Mouse (Mus musculus) cerebellum, postnatal 14 days (tissue): ENCODE data around the gene Rassf10.
"Not testable (repeated sequence)": the region's sequence is repeated elsewhere in the genome, so short reads cannot be mapped to it uniquely, and the experiment has no call there.

ENCODE experiments used
- DNase-seq, 2 experiments: peaks; one replicate each; pipeline ENCODE4 v3.0.0; 2021; ENCODE audit warnings: mixed read lengths in 2 of 2

Rassf10 gene

DNA sequence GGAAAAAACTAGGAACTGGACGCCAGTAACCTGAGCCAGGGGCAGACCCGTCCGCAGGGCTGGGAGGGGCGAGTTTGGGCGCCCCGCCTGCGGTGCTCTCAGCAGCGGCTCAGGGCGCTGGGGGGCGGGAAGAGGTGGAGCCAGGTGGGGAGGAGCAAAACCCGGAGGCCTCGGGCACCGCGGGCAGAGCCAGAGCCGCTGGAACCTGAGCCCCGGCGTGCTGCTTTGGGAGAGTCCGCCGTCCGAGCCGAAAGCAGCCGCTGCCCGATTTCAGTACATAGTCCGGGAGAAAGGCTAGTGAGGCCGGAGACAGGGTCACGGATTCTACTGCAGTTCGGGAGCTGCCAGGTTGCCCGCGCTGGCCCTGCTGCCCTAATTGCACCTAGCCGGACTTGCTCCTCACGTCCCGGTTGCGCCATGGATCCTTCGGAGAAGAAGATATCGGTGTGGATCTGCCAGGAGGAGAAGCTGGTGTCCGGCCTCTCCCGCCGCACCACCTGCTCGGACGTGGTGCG is at the start of gene Rassf10:
TSS of gene Rassf10 (plus strand) at position 186 of the 515 bp plus-strand sequence.
- DNase-seq = peak; percentile 32 to 34

DNA sequence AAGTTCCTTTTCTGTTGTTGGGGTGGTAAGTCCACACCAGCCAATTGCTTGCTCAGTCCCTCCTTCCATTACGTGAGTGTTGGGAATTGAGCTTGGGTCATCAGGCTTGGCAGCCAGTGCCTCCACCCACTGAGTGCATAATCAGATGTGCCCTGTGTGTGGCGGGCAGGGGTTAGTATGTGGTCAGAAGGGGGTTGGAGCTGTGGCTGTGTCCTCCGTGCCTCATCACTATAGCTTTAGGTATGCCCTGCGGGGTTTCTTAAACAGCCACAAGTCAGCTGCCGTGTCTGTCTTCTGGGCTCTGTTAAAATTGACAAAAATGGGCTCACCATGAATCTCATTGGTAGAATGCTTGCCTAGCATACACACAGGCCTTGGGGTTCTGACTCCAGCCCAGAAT is 46.9 kb upstream of the Rassf10 start:
- DNase-seq = no peak

DNA sequence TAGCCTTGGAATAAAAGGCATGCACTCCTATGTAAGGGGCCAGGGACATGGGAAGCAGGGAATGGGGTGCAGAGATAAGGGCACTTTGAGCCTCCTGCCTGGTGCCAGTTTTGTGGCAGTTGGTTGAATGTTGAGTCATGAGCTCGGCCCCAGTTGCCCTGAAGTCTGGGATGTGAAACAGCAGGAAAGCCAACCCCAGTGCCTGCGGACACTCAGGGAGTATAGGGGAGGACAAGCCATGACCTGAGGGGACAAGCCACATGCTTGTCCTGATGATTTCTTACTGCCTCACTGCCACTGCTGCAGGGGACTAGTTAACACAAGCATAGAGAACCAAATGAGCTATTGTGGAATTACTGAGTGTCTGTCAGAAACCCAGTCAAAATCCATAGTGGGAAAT is 46.3 kb upstream of the Rassf10 start:
- DNase-seq = no peak

DNA sequence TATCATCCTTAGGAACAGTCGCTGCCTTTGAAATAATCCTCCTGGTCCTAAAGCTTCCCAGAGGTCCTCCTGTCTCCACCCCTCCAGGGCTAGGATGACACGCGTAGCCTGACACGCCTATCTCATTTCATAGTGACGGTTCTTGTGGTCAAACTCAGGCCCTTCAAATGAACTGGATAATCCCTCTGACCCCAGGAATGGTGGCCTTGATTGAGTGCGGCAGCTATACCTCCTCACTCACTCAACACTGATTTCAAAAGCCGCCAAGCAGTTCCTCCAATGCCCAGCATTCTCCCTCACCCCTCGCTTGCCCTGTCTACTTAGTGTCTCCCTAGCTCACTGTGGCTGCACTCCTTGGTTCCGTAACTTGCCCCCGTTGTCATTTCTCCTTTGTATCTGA is 44.6 kb upstream of the Rassf10 start:
- DNase-seq = no peak

DNA sequence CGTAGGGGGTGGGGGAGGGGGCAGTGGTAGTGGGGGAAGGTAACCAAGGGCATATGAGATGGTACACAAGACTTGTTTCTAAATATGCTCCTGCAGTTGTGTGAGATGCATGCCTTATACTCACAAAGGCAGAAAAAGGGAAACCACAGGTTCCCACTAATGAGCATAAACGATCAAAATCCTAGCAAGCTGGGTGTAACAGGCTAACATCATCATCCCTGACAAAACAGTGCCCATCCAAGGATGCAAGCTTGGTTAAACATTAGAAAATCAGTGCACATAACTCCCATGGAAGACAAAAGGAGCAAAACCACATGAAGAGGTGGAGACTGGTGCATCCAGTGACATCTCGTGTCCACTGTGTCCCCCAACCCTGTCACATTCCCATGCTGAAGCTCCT is 40.8 kb upstream of the Rassf10 start:
- no peak for DNase-seq

DNA sequence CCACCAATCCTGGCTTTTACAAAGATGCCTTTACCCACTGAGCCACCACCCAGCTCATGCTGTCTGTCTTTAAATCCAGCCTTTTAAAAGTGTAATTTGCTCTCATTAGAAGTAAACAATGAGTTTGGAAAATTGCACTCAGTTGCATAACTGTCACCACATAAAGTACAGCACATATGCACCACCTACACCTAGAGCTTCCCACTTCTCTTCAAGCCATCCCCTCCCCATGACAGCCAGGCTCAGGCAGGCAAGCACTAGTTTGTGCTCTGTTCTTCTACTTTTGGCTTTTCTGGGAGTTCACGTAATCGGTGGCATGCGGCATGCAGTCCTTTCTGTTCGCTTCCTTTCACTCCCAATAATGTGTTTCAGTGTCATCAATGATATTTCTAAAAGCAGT is 38.2 kb upstream of the Rassf10 start:
- no peak for DNase-seq

DNA sequence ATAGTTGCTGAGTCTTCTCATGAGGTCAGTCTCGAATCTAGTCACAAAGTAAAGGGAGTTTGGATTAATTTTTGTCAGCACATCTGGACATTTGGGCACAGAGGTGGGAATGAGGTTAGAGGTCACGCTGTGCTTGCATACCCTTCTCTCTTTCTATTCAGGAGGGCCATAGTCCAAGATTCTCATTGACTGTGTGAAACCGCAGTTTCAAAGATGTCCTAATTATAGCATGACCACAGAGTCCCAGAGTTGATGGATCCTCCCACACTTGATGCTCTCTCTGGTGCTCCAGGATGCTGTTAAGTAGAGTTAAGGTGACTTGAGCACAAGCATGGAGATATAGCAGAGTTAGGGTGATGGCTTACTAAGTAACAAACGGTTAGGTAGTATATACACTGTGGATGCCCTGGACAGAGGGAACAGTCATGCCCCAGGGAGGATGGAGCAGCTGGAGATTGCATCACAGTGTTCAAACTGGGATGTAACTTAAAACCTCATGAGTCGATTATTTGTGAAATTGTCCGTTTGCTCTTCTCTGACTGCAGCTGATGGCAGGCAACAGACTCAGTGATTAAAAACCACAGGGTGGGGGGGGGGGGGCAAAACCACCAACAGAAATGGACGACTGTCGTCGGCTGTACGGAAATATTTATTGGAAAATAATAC is 36.0 kb upstream of the Rassf10 start:
- DNase-seq = no peak

DNA sequence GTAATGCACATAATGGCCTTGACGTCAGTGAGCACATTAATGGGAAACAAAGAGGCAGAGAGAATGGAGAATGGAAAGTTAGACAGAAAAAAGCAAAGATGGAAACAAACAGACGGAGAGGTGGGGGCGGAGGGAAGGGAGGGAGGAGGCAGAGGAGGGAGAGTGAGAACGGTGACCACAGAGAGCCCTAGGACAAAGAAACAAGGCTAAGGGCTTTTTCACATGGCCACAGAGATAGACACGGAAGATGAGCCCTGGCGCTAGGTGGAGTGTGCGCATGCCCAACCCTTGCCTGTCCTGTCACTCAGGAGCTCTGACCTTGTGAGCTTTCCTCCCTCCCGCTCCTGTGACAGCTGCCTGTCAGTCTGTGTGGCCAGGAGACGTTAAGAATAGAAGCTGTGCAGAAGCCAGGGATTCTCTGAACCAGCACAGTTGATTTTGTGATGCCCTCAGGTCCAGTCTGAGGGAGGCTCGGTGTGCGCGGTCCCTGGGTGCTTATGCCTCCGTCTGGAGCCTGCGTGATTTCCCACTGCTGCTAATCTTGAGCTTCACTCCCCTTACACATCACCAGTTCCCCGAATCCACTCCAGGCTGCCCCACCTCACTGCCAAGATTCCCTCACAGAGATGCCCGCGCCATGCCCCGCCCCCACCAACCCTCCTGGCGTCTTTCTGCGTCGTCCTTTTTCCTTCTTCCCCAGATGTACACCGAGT is 35.3 kb upstream of the Rassf10 start:
- peak; percentile 75 to 76 for DNase-seq

DNA sequence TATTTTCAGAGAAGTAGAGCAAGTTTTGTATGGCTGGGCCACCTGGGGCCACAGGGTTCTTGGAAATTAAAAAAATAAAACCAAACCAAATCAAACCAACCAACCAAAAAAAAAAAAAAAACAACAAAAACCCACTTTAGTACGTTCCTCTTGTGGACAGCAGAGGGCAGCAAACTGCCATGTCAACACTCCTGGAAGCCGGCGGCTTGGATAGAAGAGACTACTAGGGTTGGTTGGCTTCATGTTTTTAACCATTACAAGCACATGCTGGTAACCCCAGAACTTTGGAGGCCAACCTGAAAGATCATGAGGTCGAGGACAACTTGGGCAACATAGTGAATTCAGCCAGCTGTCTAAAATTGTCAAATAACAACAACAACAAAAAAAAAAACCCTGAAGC is 33.9 kb upstream of the Rassf10 start:
- DNase-seq = peak; percentile 82

DNA sequence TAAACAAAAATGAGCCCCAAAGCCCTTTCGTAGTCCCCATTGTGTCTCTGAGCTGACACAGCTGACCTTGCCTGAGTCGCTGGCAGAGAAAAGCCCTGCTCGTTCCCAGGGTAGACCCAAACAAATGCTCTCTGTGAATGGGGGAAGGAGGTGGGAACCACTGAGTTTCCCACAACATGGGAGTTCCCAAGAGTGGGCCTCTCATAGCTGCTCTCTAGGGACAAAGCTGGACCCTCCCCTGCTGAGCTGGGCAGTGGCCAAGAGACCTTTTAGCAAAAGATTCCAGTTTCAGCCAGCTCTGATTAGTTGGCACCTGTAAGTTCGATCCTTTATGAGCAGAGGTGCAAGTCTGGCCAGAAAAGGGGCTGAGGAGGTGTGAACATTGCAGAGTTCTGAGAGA is 31.0 kb upstream of the Rassf10 start:
- peak in 1 of 2 experiments; percentile 13 for DNase-seq

DNA sequence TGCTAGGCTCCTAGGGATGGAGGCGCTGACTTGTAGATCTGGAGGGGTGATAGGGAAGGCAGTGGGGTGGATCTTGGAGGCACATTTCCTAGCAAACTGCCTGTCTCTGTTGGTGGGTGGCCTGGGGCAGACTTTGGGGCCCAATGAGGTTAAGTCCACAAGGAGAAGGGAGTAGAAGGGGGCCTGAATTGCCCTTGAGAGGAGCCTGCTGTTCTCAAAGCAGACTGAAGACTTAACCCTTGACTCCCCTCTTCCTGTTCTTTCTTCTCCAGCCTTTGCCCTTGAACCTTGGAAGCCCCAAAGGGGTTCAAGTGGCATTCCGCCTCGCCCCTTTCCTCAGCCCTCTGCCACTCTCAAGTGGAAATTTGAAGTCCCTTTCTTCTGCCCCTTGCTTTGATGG is 30.1 kb upstream of the Rassf10 start:
- no peak for DNase-seq

DNA sequence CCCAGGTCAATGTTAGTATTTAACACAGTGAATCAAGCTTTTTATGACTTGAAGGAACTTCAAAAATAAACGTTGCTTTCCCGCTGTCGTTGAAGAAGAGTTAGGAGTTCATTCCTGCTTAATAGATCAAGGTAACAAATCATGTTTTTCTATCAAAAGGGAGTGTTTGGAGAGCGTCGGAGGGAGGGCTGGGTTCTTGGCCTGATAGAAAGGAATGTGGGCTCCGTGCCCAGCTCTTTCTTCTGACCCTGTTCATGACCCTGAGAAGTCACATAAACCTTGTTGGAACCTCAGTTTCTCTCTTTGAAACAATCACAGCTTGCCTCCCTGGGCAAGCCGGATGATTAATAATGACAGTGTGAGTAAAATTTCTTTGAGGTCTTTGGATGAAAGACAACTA is 23.1 kb upstream of the Rassf10 start:
- no peak for DNase-seq

DNA sequence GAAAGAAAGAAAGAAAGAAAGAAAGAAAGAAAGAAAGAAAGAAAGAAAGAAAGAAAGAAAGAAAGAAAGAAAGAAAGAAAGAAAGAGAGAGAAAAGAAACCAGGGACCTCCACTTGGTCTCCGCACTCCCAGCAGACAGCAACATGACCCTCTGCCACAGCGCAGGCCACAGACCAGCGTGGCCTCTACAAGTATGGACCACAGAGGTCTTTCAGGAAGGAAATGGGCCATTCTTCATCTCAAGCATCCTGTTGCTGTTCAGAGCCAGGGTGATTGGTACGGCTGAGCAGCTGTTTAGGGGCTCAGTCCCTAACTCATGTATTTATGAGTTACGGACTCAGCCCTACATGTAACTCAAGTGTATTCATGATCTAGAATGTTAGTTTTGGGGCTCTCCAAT is 17.9 kb upstream of the Rassf10 start:
- not testable (repeated sequence) for DNase-seq

DNA sequence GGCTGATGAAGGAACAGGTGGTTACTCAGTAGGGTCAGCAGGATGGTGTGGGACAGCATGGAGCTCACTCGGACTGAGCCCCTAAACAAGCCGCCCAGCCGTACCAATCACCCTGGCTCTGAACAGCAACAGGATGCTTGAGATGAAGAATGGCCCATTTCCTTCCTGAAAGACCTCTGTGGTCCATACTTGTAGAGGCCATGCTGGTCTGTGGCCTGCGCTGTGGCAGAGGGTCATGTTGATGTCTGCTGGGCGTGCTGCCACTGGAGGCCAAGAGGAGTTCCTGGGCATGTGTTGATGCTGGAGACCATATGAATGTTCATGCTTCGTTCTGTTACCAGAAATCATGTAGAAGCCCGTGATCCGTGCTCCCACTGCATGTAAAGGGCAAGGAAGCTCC is 16.7 kb upstream of the Rassf10 start:
- no peak for DNase-seq

DNA sequence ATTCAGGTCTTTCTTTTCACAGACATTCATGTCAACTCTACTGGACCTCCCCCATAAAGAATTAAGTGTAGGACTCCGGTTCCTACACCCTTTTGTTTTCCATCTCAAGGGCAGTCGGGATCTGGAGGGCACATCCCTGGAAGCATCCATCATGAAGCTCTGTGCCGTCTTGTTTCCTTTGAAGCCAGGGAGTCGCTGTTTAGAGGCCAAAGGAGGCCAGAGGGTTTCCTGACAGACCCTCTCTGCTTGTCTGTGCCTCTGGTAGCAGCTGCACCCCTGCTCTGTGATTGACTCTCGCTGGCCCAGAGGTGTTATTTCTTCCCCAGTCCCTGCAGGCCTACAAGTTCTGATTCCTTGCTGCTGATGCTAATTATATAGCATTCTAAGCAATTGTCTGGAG is 14.8 kb upstream of the Rassf10 start:
- DNase-seq = no peak

DNA sequence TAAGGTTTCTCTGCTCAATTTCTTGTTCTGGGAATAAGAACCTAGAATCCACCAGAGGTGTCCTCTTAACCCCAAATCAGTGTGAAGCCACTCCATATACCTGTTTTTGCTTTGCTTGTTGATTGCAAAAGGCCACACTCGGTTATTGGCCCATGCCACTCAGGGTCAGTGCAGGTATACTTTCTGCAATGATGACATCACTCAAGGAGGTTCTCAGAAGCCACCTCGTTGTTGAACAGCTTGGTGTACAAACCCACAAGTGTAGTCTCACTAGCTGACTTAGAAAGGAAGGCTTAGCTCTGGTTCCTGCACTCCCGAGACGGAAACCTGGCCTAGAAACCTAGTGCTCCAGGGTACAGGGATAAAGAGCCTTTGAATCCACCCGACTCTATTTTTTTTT is 11.2 kb upstream of the Rassf10 start:
- no peak for DNase-seq

DNA sequence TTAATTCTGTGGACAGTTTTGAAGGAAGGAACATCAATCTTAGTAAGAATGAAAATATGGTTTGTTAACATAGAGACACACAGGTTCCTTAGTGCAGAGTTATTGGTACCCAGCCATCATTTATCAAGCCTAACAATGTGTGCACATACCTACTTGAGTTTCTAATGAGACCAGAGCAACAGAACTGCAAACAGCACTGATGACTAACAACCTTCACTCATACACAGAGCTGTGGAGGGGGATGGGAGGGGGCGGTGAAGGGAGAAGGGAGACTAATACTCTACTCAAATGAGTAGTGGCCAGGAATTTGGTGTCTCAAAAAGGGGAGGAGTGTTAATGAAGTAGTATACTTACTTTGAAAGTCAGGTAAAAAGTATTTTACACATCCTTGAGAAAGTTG is 10.7 kb upstream of the Rassf10 start:
- no peak for DNase-seq

DNA sequence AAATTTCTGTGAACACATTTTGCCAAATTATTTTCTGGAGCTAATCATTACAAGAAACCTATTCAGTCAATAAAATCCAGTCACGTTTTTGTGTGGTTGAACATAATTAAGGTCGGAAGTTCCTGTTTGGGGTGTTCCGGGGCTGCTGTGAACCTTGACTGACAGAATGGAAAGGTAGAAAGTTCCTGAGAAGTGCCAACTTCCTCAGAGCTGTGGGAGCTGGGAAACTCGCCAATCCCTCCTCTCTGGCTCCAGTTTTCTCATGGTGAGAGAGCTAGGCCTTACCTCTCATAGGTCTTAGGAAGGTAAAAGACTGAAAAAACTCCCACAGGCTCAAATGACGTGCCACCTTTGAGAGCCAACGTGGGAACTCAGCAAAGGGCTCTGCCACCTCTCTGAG is 7.1 kb upstream of the Rassf10 start:
- peak in 1 of 2 experiments; percentile 25 for DNase-seq

DNA sequence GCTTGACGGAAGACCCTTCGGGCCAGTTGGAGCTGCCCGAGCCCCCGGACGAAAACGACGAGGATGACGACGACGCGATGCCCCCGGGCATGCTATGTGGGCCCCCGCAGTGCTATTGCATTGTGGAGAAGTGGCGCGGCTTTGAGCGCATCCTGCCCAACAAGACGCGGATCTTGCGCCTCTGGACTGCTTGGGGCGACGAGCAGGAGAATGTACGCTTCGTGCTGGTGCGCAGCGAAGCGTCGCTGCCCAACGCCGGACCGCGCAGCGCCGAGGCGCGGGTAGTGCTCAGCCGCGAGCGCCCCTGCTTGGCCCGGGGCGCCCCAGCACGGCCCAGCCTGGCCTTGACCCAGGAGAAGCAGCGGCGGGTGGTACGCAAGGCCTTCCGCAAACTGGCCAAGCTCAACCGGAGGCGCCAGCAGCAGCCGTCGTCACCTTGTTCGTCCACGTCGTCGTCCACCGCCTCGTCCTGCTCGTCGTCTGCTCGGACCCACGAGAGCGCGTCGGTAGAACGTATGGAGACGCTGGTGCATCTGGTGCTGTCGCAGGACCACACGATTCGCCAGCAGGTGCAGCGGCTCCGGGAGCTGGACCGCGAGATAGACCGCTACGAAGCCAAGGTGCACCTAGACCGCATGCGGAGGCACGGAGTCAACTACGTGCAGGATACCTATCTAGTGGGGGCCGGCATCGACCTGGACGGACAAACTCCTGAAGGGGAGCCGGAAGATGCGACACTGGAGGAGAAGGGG is 765 bp downstream of the Rassf10 start:
- peak; percentile 29 to 33 for DNase-seq

DNA sequence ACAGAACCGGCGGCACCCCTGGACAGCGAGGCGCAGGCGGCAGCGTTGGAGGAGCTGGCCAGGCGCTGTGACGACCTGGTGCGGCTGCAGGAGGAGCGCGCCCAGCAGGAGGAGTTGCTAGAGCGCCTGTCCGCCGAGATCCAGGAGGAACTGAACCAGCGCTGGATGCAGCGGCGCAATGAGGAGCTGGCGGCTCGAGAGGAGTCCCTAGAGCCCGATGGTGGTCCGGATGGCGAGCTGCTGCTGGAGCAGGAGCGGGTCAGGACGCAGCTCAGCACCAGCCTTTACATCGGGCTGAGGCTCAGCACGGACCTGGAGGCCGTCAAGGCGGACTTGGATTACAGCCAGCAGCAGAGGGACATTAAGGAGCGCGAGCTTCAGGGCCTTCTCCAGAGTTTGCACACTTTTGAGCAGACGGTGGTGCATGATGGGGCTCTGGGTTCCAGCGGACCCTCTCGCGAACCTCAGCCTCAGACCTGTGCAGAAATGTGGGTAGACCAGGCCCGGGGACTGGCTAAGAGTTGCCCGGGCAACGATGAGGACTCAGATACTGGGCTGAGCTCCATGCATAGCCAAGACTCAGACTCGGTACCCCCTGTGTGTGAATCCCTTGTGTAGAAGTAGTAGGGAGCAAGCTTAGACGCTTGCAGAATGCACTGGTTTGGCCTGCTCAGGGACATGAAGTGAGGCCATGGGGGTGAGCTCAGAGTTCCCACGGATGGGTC is 1.5 kb downstream of the Rassf10 start:
- DNase-seq = peak; percentile 31 to 55

DNA sequence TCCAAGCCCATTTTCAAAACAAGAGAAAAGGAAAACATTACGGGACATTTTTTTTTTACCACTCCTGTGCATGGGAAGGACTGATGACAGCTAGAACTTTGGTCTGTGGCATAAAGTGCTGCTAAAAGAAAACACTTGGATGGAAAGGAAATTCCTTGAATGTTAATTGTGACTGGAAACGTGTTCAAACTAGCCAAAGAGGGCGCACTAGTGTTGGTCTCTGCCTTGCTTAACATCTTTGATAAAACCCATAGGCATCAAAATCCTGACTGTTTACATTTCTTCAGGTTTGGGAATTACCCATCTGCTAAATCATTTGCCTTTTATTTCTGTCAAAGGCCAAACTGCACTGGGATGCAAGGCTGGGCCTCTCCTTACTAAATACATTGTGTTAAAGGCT is 2.2 kb downstream of the Rassf10 start:
- no peak for DNase-seq

DNA sequence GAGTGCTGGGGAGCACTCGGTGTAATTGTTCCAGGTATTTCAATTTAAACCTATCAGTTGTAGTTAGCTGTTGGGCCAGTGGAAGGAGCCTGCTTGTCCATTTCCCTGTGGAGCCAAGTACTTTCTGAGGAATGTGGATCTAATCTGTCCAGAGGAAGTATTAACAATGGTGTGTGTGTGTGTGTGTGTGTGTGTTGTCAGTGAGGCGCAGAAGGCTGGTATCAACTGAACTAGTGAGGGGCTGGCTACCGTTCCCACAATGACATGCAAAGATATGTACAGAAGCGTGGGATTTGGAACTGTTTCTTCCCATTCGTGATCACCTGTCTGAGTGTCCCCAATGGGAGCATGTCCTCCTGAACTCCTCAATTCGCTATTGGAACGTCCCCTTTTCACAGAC is 3.2 kb downstream of the Rassf10 start:
- DNase-seq = no peak

DNA sequence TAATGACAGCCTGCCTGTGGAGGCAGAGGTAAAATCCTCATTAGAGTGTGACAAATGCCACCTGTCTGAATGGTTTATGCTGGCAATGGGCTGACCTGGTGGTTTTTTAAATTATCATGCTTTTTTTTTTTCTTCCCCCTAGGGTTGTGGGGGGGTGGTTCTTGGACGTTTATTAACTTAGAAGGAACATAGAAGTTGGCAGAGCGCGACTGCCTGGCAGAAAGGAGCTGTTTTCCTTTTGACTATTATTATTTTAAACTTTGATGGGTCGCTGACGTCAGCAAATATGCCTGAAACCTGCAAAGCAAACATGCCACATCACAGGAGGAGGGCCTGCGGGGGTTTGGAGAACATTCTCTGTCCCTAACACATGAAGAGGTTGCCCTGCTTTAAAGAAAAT is 3.9 kb downstream of the Rassf10 start:
- no peak for DNase-seq
